Mouse (Mus musculus) intestine, postnatal 0 days (tissue): ENCODE data around the gene Dpp8. TPM values are rescaled to one million over a fixed set of nuclear protein-coding genes. Genes with fewer than 3 reads are reported as not detected.
A peak's percentile ranks its signal among the peaks of the same experiment; 100 is the strongest.

Source experiments
- ATAC-seq: fragments of 200-750 bp; cut with Nextera tagmentation; 2 replicates; pipeline ENCODE4 v1.8.0; 2017; ENCODE audit warnings: mild to moderate bottlenecking, moderate TSS enrichment, moderate library complexity
- H3K27ac ChIP-seq: fragments of 300-500 bp; sonication (generic); 2 replicates; pipeline ENCODE4 v1.5.1; 2014; ENCODE audit warnings: mild to moderate bottlenecking, low read depth, low read length, moderate library complexity
- H3K27me3 ChIP-seq: fragments of 300-500 bp; sonication (generic); replicated peaks from 2 replicates; pipeline ENCODE4 v1.6.1; 2014; ENCODE audit warnings: low read length, mixed read lengths; ENCODE audit not compliant: control insufficient read depth, insufficient read depth
- H3K36me3 ChIP-seq: fragments of 300-500 bp; sonication (generic); 2 replicates; pipeline ENCODE4 v1.6.1; 2014; ENCODE audit warnings: mild to moderate bottlenecking, moderate library complexity; ENCODE audit not compliant: control insufficient read depth, insufficient read depth
- H3K4me1 ChIP-seq: fragments of 300-500 bp; sonication (generic); replicated peaks from 2 replicates; pipeline ENCODE4 v1.6.1; 2014; ENCODE audit warnings: antibody characterized with exemption, low read length, mixed read lengths; ENCODE audit not compliant: control insufficient read depth, insufficient read depth
- H3K4me2 ChIP-seq: fragments of 300-500 bp; sonication (generic); replicated peaks from 2 replicates; pipeline ENCODE4 v1.6.1; 2014; ENCODE audit warnings: low read depth, mild to moderate bottlenecking, moderate library complexity
- H3K4me3 ChIP-seq: fragments of 300-500 bp; sonication (generic); 2 replicates; pipeline ENCODE4 v1.5.1; 2014; ENCODE audit warnings: low read depth, low read length
- H3K9ac ChIP-seq: fragments of 300-500 bp; sonication (generic); 2 replicates; pipeline ENCODE4 v1.6.1; 2014; ENCODE audit warnings: mild to moderate bottlenecking, low read depth, low read length
- H3K9me3 ChIP-seq: fragments of 300-500 bp; sonication (generic); 2 replicates; pipeline ENCODE4 v1.6.1; 2016; ENCODE audit warnings: mixed run types; ENCODE audit not compliant: control insufficient read depth
- CTCF ChIP-seq: sonication (generic); IDR thresholded peaks from 2 replicates; pipeline ENCODE4 v1.5.1; 2016; ENCODE audit warnings: low read depth, mild to moderate bottlenecking, control low read depth, antibody characterized with exemption, moderate library complexity
- WGBS: fragments of 180-500 bp; shearing (Covaris S2); extraction: QIAGEN DNeasy Blood & Tissue Kit; methylation state at CpG from one replicate; pipeline ENCODE4 v1.1.7; 2014; 5-methylcytosine and 5-hydroxymethylcytosine counted together
- polyA plus RNA-seq: library from polyadenylated mRNA; unstranded; fragments of >200 nt; fragmentation: Nextera tagmentation; extraction: Ambion mirVana; gene quantifications from 2 replicates; pipeline ENCODE4 v1.2.1, GENCODE M21; 2015

Gene Dpp8
- polyA plus RNA-seq, 1 experiment from 2014 or later, result 14.1 TPM

GRCm38 (mm10) chr9:65020991-65021886, 11.0 kb upstream of the Dpp8 start, which contains the start of gene Hacd3:
TSS of gene Hacd3 (minus strand) at chr9:65021693.
- Histone ChIP-seq H3K9me3 (no peaks in the 10 kb centered on the region), H3K36me3 (no peaks in the 10 kb centered on the region), H3K27me3 (no peaks in the 10 kb centered on the region), H3K4me1 (peaks cover 14% of the 10 kb centered on the region; the same call in 1 of the 2 replicates), H3K9ac (peak within 1 kb of the TSS; percentile 88), H3K4me3 (peak within 1 kb of the TSS; percentile 89), H3K27ac (peak within 1 kb of the TSS; percentile 87), H3K4me2 (peak within 1 kb of the TSS; percentile 93)
- under 1% methylated on average over 81 of the region's 81 CpGs for WGBS
- no peak for TF ChIP-seq CTCF
- peak; percentile 88 for ATAC-seq

GRCm38 (mm10) chr9:65021887-65022579, 10.2 kb upstream of the Dpp8 start:
- no peaks in the 10 kb centered on the region for H3K27me3 ChIP-seq
- no peaks in the 10 kb centered on the region for H3K36me3 ChIP-seq
- ATAC-seq, result peak; percentile 1; the same call in 1 of the 2 replicates
- WGBS, result 17% methylated on average over 9 of the region's 9 CpGs
- no peak for TF ChIP-seq CTCF
- H3K4me2 ChIP-seq, result peak overlapping the region; percentile 93
- no peaks in the 10 kb centered on the region for H3K9me3 ChIP-seq
- H3K4me3 ChIP-seq, result peak overlapping the region; percentile 89
- H3K9ac ChIP-seq, result peak overlapping the region; percentile 88
- peak overlapping the region; percentile 87 for H3K27ac ChIP-seq
- H3K4me1 ChIP-seq, result peaks cover 14% of the 10 kb centered on the region; the same call in 1 of the 2 replicates

GRCm38 (mm10) chr9:65022580-65023135, 9.6 kb upstream of the Dpp8 start:
- WGBS, result 29% methylated on average over 4 of the region's 4 CpGs
- peaks cover 14% of the 10 kb centered on the region; the same call in 1 of the 2 replicates for H3K4me1 ChIP-seq
- H3K9ac ChIP-seq, result no peak overlapping the region
- ATAC-seq, result peak; percentile 22; the same call in 1 of the 2 replicates
- H3K9me3 ChIP-seq, result no peaks in the 10 kb centered on the region
- 0 out of 2 replicates have a peak overlapping the region, but pooled peaks have one; percentile 87 for H3K27ac ChIP-seq
- no peaks in the 10 kb centered on the region for H3K36me3 ChIP-seq
- no peaks in the 10 kb centered on the region for H3K27me3 ChIP-seq
- no peak overlapping the region; the same call in 1 of the 2 replicates for H3K4me2 ChIP-seq
- TF ChIP-seq CTCF, result 0 out of 2 replicates have a peak, but pooled peaks have one; percentile 20
- no peak overlapping the region for H3K4me3 ChIP-seq

GRCm38 (mm10) chr9:65023447-65023846, 8.8 kb upstream of the Dpp8 start:
- Histone ChIP-seq H3K27me3 (no peaks in the 10 kb centered on the region), H3K4me2 (no peak overlapping the region), H3K4me3 (no peak overlapping the region), H3K36me3 (no peaks in the 10 kb centered on the region), H3K9me3 (no peaks in the 10 kb centered on the region), H3K27ac (no peak overlapping the region), H3K9ac (no peak overlapping the region), H3K4me1 (peaks cover 14% of the 10 kb centered on the region; the same call in 1 of the 2 replicates)
- TF ChIP-seq CTCF, result no peak
- WGBS, result 90% methylated on average over 3 of the region's 3 CpGs
- ATAC-seq, result no peak

GRCm38 (mm10) chr9:65027241-65027640, 5.0 kb upstream of the Dpp8 start:
- 86% methylated on average over 7 of the region's 7 CpGs for WGBS
- Histone ChIP-seq H3K27ac (no peak overlapping the region), H3K4me2 (no peak overlapping the region), H3K4me1 (peaks cover 6% of the 10 kb centered on the region; the same call in 1 of the 2 replicates), H3K4me3 (no peak overlapping the region), H3K9me3 (no peaks in the 10 kb centered on the region), H3K9ac (no peak overlapping the region), H3K36me3 (no peaks in the 10 kb centered on the region), H3K27me3 (no peaks in the 10 kb centered on the region)
- TF ChIP-seq CTCF, result no peak
- no peak for ATAC-seq

- no peak overlapping the region for H3K9ac ChIP-seq
- no peak overlapping the region for H3K4me3 ChIP-seq
- WGBS, result 92% methylated on average over 5 of the region's 5 CpGs
- H3K9me3 ChIP-seq, result no peaks in the 10 kb centered on the region
- ATAC-seq, result no peak
- no peak for TF ChIP-seq CTCF
- no peaks in the 10 kb centered on the region for H3K36me3 ChIP-seq
- H3K27me3 ChIP-seq, result no peaks in the 10 kb centered on the region
- H3K4me2 ChIP-seq, result no peak overlapping the region
- H3K27ac ChIP-seq, result no peak overlapping the region
- no peaks in the 10 kb centered on the region for H3K4me1 ChIP-seq
Observed at GRCm38 (mm10) chr9:65028313-65028712, 3.9 kb upstream of the Dpp8 start.
